Mouse (Mus musculus): ENCODE measurements around the gene Nudt5. TPM values are rescaled to one million over a fixed set of nuclear protein-coding genes. Genes with fewer than 3 reads are reported as not detected.

The Nudt5 gene
- polyA plus RNA-seq, 1 experiment from 2014 or later = 24.1 TPM

- Histone ChIP-seq H3K4me1 (replicated peaks; ENCODE audit: control insufficient read depth, insufficient read depth, low read length) (no peaks in the 10 kb centered on the region), H3K27ac (ENCODE audit: low read depth, low read length) (no peak overlapping the region), H3K9me3 (ENCODE audit: control insufficient read depth) (no peaks in the 10 kb centered on the region), H3K4me3 (ENCODE audit: low read depth, low read length) (no peak overlapping the region), H3K9ac (ENCODE audit: low read depth, low read length) (no peak overlapping the region), H3K36me3 (ENCODE audit: control insufficient read depth, insufficient read depth) (no peaks in the 10 kb centered on the region), H3K27me3 (replicated peaks; ENCODE audit: control insufficient read depth, insufficient read depth, low read length) (no peaks in the 10 kb centered on the region), H3K4me2 (replicated peaks; ENCODE audit: low read depth) (no peak overlapping the region)
- whole genome bisulfite sequencing = 67% methylated on average over 16 of the region's 16 CpGs
- no peak for TF ChIP-seq CTCF (IDR thresholded peaks at IDR 0.05; ENCODE audit: low read depth)
- no peak for ATAC-seq
Measured at GRCm38 (mm10) chr2:5911282-5911965, 66.6 kb downstream of the Nudt5 start.

Other genes with a start within 250 kb of the Nudt5 start
- 11.3 and 14.0 TPM in 2 replicates for gene Camk1d, start 130.5 kb upstream of the Nudt5 start, polyA plus RNA-seq (2015; fragmentation: Nextera tagmentation; extraction: Ambion mirVana)
- gene Cdc123, start 145 bp downstream of the Nudt5 start, polyA plus RNA-seq (2015; fragmentation: Nextera tagmentation; extraction: Ambion mirVana) = 126 and 129 TPM in 2 replicates
- gene Gm13199, start 17.9 kb downstream of the Nudt5 start, polyA plus RNA-seq (2015; fragmentation: Nextera tagmentation; extraction: Ambion mirVana) = 0.22 and 0.47 TPM in 2 replicates
- 17.4 and 17.5 TPM in 2 replicates for gene Sec61a2, start 50.4 kb downstream of the Nudt5 start, polyA plus RNA-seq (2015; fragmentation: Nextera tagmentation; extraction: Ambion mirVana)
- 0.26 and 0.27 TPM in 2 replicates for gene Dhtkd1, start 97.8 kb downstream of the Nudt5 start, polyA plus RNA-seq (2015; fragmentation: Nextera tagmentation; extraction: Ambion mirVana)
- gene Upf2, start 106.5 kb downstream of the Nudt5 start, polyA plus RNA-seq (2015; fragmentation: Nextera tagmentation; extraction: Ambion mirVana) = 5.1 and 5.2 TPM in 2 replicates